Mouse (Mus musculus): ENCODE measurements around the gene Tmem181a.
"Not testable (repeated sequence)": the region's sequence is repeated elsewhere in the genome, so short reads cannot be mapped to it uniquely, and the experiment has no call there.

DNA sequence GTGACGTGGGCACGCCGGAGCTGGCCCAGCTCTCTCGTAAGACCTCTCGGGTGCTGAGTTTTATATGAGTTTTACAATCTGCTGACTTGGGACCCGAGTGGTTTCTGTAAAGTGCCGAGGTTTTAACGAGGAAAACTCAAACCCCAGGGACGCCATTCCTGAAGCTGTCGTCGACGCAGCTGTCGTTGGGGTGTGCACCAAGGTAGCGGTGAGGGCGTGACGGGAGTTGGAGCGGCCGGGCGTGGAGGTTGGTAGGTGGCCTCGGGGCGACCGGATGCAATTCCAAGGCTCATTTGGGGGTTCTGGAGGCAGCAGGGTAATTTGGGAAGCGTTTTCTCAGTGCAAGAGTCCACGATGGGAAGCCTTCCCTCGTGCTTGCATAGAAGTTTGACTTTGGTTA, 14.2 kb downstream of the Tmem181a start:
- TF ChIP-seq CTCF (IDR thresholded peaks at IDR 0.05; ENCODE audit: borderline replicate concordance, extremely low read depth, insufficient read depth, insufficient read length); POLR2A (IDR thresholded peaks at IDR 0.05; ENCODE audit: borderline replicate concordance, extremely low read depth, insufficient read depth, insufficient read length, poor library complexity, severe bottlenecking): not testable (repeated sequence)
